Mouse (Mus musculus) layer of hippocampus, adult 18-20 months (tissue): ENCODE measurements around the gene Dnah5. TPM values are rescaled to one million over a fixed set of nuclear protein-coding genes. Genes with fewer than 3 reads are reported as not detected.
"Not testable (repeated sequence)": the region's sequence is repeated elsewhere in the genome, so short reads cannot be mapped to it uniquely, and the experiment has no call there.

ENCODE experiments used
- DNase-seq, 2 experiments: peaks; one replicate each; pipeline ENCODE4 v3.0.0; 2022; ENCODE audit warnings: low spot score in 2 of 2
- total RNA-seq, 2 experiments: library from RNA; stranded (reverse); gene quantifications; 2 replicates each; pipeline ENCODE4 v1.2.3; 2021

The Dnah5 gene
- total RNA-seq, 2 experiments from 2014 or later = 3.4 to 3.8 TPM

DNA sequence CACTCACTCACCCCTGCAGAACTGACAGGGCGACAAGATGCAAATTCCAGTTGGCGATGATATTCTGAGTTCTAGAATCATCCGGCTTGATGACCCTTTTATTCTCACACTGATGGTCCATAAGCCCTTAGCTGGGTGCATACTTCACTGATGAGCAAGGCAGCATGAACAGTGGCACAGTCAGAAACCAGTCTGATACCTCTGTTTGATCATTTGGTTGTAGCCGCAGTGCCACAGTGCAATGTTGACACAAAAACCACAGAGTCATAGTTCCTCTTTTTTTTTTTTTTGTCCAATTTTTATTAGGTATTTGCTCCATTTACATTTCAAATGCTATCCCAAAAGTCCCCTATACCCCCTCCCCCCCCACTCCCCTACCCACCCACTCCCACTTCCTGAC lies 95.9 kb downstream of the Dnah5 start:
- no peak for DNase-seq

- DNase-seq = no peak
These were observed 103.6 kb downstream of the Dnah5 start for GRCm38 (mm10) chr15:28307131-28307530.

DNA sequence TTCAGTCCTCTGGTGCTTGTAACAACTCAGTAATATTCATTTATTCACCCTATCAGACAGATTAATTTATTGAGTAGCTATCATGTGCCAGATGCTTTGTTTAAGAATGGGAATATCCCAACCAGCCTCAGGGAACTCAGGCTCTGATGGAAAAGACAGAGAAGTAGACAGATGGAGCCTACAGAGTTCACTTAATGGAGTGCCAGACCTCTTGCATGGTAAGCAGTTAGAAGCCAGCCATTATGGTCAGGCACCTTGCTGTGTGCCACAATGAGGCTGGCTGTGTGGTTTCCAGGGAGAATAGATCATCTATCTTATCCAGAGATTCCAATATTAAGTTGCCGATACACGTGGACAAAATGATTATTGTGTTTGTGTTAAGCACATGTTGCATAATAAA lies 104.3 kb downstream of the Dnah5 start:
- DNase-seq = no peak

DNA sequence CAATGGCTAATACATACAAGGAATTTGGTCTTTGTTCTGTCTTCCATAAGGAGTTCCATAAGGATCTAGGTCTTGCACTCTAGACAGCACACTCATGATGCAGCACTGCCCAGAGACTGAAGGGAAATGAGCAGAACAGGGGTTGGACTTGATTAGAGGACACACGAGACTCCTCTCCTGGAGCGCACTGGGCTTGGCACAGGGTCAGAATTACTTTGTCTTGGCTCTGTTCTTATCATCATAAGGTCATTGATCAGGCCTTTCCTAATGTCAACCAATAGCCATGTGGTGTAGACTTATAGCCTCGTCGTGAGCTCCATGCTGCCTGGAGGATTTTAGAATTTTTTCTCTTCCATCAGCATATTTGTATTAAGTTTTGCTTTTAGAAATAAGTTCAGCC lies 107.0 kb downstream of the Dnah5 start:
- no peak for DNase-seq

GRCm38 (mm10) chr15:28313451-28313850 lies 109.9 kb downstream of the Dnah5 start:
- DNase-seq = no peak

- DNase-seq = peak; percentile 35 to 79
These were observed 112.4 kb downstream of the Dnah5 start for GRCm38 (mm10) chr15:28315812-28316528.

GRCm38 (mm10) chr15:28322533-28322932 lies 119.0 kb downstream of the Dnah5 start:
- peak in 1 of 2 experiments; percentile 6 for DNase-seq

- DNase-seq = no peak
These were observed 123.4 kb downstream of the Dnah5 start for GRCm38 (mm10) chr15:28326985-28327384.

GRCm38 (mm10) chr15:28327441-28327840 lies 123.9 kb downstream of the Dnah5 start:
- no peak for DNase-seq

GRCm38 (mm10) chr15:28341151-28341550 lies 137.6 kb downstream of the Dnah5 start:
- DNase-seq = no peak

DNA sequence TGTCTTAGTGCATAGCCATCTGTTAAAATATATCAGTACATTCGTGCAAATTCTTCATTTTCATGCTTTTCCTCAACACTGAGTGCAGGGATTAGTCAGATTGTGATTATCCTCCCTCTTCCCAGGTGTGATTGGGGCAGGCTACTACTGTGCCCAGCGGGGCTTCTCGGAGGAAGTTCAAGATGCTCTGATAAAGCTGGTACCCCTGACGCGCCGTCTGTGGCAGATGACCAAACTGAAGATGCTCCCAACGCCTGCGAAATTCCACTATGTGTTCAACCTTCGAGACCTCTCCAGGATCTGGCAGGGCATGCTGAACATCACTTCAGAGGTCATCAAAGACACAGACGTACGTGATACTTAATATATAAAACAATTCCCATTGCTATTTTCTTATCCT lies 164.0 kb downstream of the Dnah5 start:
- DNase-seq = no peak

- DNase-seq = no peak
These were observed 166.9 kb downstream of the Dnah5 start for GRCm38 (mm10) chr15:28370431-28370830.

DNA sequence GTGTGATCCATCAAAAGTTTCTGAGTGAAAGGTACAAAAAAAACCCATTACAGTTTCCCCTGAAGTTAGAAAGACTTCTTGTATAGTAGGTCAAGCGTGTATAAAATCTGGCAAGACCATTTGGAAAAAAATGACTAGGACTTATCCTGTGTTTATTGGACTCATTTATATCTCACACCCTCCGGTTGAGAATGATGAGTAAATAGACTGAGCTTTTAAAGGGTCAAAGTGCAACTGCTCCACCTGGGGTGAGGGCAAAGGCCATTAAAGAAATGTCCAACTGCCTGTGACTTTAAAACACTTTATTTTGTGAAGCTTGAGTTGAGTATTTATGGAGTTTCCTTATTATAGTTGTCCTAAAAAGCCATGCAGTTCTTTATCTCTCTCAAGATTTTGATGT lies 168.0 kb downstream of the Dnah5 start:
- no peak for DNase-seq

DNA sequence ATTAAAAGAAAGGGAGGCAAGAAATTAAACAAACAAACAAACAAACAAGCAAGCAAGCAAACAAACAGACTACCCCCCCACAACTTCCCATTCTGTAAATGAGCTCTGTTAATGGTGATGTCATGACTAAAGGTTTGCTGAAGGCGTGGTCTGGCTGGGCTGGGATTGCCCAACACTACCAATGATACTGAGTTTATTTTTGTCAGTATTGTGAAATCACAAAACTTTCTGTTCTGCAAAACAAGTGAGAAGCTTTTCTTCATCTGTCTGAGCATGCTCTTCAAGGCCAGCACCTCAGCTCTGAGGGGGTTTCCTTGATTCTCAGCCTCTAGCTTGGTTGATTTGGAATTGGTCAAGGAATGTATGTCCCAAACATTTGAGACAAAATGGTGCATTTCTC lies 170.8 kb downstream of the Dnah5 start:
- no peak for DNase-seq

DNA sequence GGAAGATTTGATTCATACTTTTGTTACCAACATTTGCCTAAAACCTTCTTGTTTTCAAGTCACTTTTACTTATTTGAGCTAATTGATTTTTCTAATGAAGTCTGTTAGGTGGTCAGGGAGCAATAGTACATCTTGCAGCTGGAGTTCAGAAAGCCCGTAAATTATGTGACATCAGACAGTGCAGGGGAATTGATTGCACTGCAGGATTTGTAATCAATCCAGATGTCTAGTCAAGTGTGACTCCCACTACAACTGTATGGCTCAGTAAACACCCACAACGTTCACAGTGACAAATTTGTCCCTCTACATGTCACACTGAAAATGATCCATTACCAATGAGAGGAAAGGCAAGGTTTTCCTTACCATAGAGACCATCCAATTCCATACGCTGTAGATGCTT lies 177.4 kb downstream of the Dnah5 start:
- DNase-seq = no peak

DNA sequence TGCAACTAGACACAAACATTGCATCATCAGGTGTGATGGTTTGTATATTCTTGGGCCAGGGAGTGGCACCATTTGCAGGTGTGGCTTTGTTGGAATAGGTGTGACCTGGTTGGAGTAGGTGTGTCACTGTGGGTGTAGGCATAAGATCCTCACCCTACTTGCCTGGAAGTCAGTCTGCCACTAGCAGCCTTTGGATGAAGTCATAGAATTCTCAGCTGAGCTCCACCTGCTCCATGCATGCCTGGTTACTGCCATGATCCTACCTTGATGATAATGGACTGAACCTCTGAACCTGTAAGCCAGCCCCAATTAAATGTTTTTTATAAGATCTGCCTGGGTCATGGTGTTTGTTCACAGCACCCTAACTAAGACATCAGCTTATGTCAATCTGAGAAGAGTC lies 190.2 kb downstream of the Dnah5 start:
- not testable (repeated sequence) for DNase-seq

- DNase-seq = no peak
These were observed 191.9 kb downstream of the Dnah5 start for GRCm38 (mm10) chr15:28395481-28395880.

DNA sequence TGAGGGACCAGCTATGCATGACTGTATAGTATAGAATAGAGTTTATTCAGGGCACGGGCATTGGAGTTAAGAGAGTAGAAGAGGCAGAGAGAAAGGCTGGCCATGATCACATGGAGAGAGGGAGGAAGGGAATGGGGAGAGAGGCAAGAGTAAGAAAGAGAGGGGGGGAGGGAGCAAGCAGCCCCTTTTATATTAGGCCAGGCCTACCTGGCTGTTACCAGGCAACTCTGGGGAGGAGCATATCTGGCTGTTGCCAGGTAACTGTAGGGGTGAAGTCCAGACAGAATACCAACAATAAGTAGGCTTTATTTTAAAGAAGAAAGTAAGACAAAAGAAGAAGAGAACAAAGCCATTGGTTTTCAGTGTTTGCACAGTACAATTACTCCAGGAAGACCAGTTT lies 194.9 kb downstream of the Dnah5 start:
- no peak for DNase-seq

- peak; percentile 7 to 44 for DNase-seq
These were observed 195.7 kb downstream of the Dnah5 start for GRCm38 (mm10) chr15:28399258-28399657.

GRCm38 (mm10) chr15:28404630-28405029 lies 201.1 kb downstream of the Dnah5 start:
- no peak for DNase-seq

- DNase-seq = no peak
These were observed 201.6 kb downstream of the Dnah5 start for GRCm38 (mm10) chr15:28405136-28405535.

DNA sequence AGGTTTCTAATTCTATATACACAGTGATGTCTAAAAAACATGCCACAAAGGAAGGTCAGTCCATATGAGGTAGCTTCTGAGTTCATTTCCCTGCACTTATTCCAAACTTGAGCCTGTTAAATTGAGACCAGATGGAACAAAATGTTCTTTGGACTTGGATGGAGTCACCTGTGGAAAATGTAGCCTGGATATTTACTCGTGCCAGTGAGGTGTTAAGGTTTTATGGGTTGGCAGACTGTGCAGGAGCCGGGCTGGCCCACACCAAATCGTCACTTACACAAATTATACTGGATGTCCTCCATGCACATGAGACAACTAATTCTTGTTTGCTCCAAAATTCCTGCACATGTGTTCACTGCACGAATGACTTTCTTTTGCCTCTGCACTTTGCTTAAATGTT lies 236.2 kb downstream of the Dnah5 start:
- no peak for DNase-seq

DNA sequence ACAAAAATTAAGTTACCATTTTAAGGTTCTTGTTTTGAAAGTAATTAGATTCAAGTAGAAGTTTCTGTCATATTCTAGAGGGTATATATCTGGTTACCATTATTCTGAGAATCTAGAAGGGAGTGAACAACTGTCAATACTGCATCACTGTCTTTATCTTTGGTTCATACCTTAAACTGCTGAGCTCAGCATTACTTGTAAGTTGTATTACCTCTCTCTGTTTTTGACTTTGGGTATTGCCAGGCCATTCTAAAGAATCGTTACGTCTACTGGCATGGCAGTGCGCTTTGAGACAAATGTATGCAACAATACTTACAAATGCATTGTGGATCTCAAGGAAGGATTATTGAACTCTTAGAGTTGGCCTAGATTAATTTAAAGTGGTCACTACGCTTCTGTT lies 240.9 kb downstream of the Dnah5 start:
- no peak for DNase-seq
